Mouse (Mus musculus) spleen, adult 12 weeks (tissue): ENCODE results near the gene Ucn3.

Experiments
- DNase-seq: peaks from one replicate; pipeline ENCODE4 v3.0.0; 2022; ENCODE audit warnings: low spot score

The Ucn3 gene

GRCm38 (mm10) chr13:3891479-3892087, 53.6 kb downstream of the Ucn3 start:
- no peak for DNase-seq
